Mouse (Mus musculus): Measurements from ENCODE around the gene Pdzd7. TPM values are rescaled to one million over a fixed set of nuclear protein-coding genes. Genes with fewer than 3 reads are reported as not detected.

Gene Pdzd7
- polyA plus RNA-seq, 1 experiment from 2014 or later, result 0.42 TPM

DNA sequence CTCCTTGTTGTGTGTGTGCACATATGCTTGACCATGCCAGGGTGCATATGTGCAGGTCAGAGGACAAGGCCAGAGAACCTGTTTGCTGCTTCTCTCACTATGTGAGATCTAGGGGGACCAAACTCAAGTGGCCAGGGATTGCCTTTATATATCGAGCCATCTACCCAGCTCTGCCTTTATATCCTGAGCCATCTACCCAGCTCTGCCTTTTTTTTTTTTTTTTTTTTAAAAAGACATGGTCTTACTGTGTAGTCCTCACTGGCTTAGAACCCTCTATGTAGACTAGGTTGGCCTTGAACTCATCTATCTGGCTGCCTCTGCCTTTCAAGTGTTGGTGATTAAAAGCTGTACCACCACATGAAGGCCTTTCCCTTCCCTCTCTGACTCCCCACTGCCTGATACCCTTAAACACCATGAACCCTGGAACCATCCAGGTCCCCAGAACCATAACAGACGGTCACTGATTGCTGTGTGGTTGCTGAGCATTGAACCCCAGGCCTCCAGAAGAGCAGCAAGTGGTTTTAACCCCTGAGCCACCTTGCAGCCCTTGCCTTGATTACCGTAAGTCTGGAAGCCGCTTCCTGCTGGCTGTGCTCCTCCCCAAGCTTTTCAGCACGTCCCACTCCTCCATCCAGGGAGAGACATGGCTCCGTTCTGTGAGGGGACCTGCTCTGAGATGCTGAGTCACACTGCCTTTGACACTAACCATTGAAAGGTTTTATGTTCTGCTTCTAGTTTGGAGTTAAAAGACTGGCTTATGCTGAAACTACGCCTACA is 41.6 kb downstream of the Pdzd7 start:
- 86% methylated on average over 7 of the region's 7 CpGs for WGBS
- H3K4me3 ChIP-seq (ENCODE audit: low read depth, low read length), result no peak overlapping the region
- no peak overlapping the region for H3K4me2 ChIP-seq (ENCODE audit: low read length)
- DNase-seq (ENCODE audit: low spot score) (no peak), ATAC-seq (replicated peaks; ENCODE audit: low FRiP score, low TSS enrichment, low read depth) (no peak)
- H3K9me3 ChIP-seq (ENCODE audit: control insufficient read depth, low read length), result no peaks in the 10 kb centered on the region
- no peaks in the 10 kb centered on the region for H3K27me3 ChIP-seq (replicated peaks; ENCODE audit: control insufficient read depth, insufficient read depth, low read length)
- H3K4me1 ChIP-seq (replicated peaks; ENCODE audit: control insufficient read depth, insufficient read depth, low read length), result peaks cover 18% of the 10 kb centered on the region
- H3K36me3 ChIP-seq (ENCODE audit: control insufficient read depth, insufficient read depth, low read length), result peaks cover 44% of the 10 kb centered on the region
- no peak overlapping the region for H3K27ac ChIP-seq (ENCODE audit: low read depth)
- no peak overlapping the region for H3K9ac ChIP-seq (ENCODE audit: low read length)

- Histone ChIP-seq H3K4me1 (replicated peaks; ENCODE audit: control insufficient read depth, insufficient read depth, low read length) (peaks cover 11% of the 10 kb centered on the region), H3K9me3 (ENCODE audit: control insufficient read depth, low read length) (no peaks in the 10 kb centered on the region), H3K27ac (ENCODE audit: low read depth) (no peak overlapping the region), H3K36me3 (ENCODE audit: control insufficient read depth, insufficient read depth, low read length) (peaks cover 59% of the 10 kb centered on the region), H3K27me3 (replicated peaks; ENCODE audit: control insufficient read depth, insufficient read depth, low read length) (no peaks in the 10 kb centered on the region), H3K9ac (ENCODE audit: low read length) (no peak overlapping the region), H3K4me2 (ENCODE audit: low read length) (no peak overlapping the region), H3K4me3 (ENCODE audit: low read depth, low read length) (no peak overlapping the region)
- no peak for DNase-seq (ENCODE audit: low spot score)
- no peak for ATAC-seq (replicated peaks; ENCODE audit: low FRiP score, low TSS enrichment, low read depth)
- WGBS, result 58% methylated on average over 3 of the region's 3 CpGs
Observed at GRCm38 (mm10) chr19:45002301-45002700, 43.2 kb downstream of the Pdzd7 start.

DNA sequence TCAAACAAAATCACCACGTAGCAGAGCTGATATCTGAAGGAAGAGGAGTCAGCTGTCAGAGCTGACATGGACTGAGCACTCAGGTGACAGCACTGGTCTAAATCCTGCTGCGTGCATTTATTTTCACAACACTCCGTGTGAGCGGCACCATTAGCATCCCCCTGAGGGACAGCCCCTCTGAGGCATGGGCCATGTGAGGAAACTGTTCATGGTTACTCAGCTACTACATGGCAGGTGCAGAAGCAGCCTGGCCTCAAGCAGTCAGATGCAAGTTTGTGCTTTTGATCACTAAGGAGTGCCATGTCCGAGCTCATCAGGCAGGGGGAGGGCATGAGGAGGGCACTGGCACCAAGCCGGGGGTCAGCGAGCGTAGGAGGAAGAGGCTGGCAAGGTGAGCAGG is 45.9 kb downstream of the Pdzd7 start:
- DNase-seq (ENCODE audit: low spot score), result no peak
- Histone ChIP-seq H3K27ac (ENCODE audit: low read depth) (no peak overlapping the region), H3K4me3 (ENCODE audit: low read depth, low read length) (no peak overlapping the region), H3K4me1 (replicated peaks; ENCODE audit: control insufficient read depth, insufficient read depth, low read length) (no peaks in the 10 kb centered on the region), H3K4me2 (ENCODE audit: low read length) (no peak overlapping the region), H3K9ac (ENCODE audit: low read length) (no peak overlapping the region), H3K27me3 (replicated peaks; ENCODE audit: control insufficient read depth, insufficient read depth, low read length) (no peaks in the 10 kb centered on the region), H3K36me3 (ENCODE audit: control insufficient read depth, insufficient read depth, low read length) (peaks cover 66% of the 10 kb centered on the region), H3K9me3 (ENCODE audit: control insufficient read depth, low read length) (no peaks in the 10 kb centered on the region)
- ATAC-seq (replicated peaks; ENCODE audit: low FRiP score, low TSS enrichment, low read depth), result no peak
- WGBS, result 88% methylated on average over 8 of the region's 8 CpGs

GRCm38 (mm10) chr19:44997786-44998185 is 47.7 kb downstream of the Pdzd7 start:
- no peak for ATAC-seq (replicated peaks; ENCODE audit: low FRiP score, low TSS enrichment, low read depth)
- Histone ChIP-seq H3K4me1 (replicated peaks; ENCODE audit: control insufficient read depth, insufficient read depth, low read length) (no peaks in the 10 kb centered on the region), H3K36me3 (ENCODE audit: control insufficient read depth, insufficient read depth, low read length) (peaks cover 57% of the 10 kb centered on the region), H3K4me3 (ENCODE audit: low read depth, low read length) (no peak overlapping the region), H3K27ac (ENCODE audit: low read depth) (no peak overlapping the region), H3K27me3 (replicated peaks; ENCODE audit: control insufficient read depth, insufficient read depth, low read length) (no peaks in the 10 kb centered on the region), H3K4me2 (ENCODE audit: low read length) (no peak overlapping the region), H3K9me3 (ENCODE audit: control insufficient read depth, low read length) (no peaks in the 10 kb centered on the region), H3K9ac (ENCODE audit: low read length) (no peak overlapping the region)
- DNase-seq (ENCODE audit: low spot score), result no peak
- WGBS, result 85% methylated on average over 11 of the region's 11 CpGs

- no peak overlapping the region for H3K9ac ChIP-seq (ENCODE audit: low read length)
- no peak for DNase-seq (ENCODE audit: low spot score)
Observed at GRCm38 (mm10) chr19:44992712-44993111, 52.8 kb downstream of the Pdzd7 start.

GRCm38 (mm10) chr19:44992246-44992645 is 53.3 kb downstream of the Pdzd7 start:
- no peak overlapping the region for H3K4me3 ChIP-seq (ENCODE audit: low read depth, low read length)
- ATAC-seq (replicated peaks; ENCODE audit: low FRiP score, low TSS enrichment, low read depth), result no peak
- no peaks in the 10 kb centered on the region for H3K9me3 ChIP-seq (ENCODE audit: control insufficient read depth, low read length)
- H3K9ac ChIP-seq (ENCODE audit: low read length), result no peak overlapping the region
- 42% methylated on average over 7 of the region's 7 CpGs for WGBS
- H3K27ac ChIP-seq (ENCODE audit: low read depth), result no peak overlapping the region
- no peak overlapping the region for H3K4me2 ChIP-seq (ENCODE audit: low read length)
- H3K4me1 ChIP-seq (replicated peaks; ENCODE audit: control insufficient read depth, insufficient read depth, low read length), result peaks cover 16% of the 10 kb centered on the region
- H3K27me3 ChIP-seq (replicated peaks; ENCODE audit: control insufficient read depth, insufficient read depth, low read length), result no peaks in the 10 kb centered on the region
- peaks cover 21% of the 10 kb centered on the region; the same call in 1 of the 2 replicates for H3K36me3 ChIP-seq (ENCODE audit: control insufficient read depth, insufficient read depth, low read length)
- no peak for DNase-seq (ENCODE audit: low spot score)

More at GRCm38 (mm10) chr19:44992712-44993111, 52.8 kb downstream of the Pdzd7 start:
- Histone ChIP-seq H3K9me3 (ENCODE audit: control insufficient read depth, low read length) (no peaks in the 10 kb centered on the region), H3K4me3 (ENCODE audit: low read depth, low read length) (no peak overlapping the region), H3K36me3 (ENCODE audit: control insufficient read depth, insufficient read depth, low read length) (peaks cover 25% of the 10 kb centered on the region), H3K27me3 (replicated peaks; ENCODE audit: control insufficient read depth, insufficient read depth, low read length) (no peaks in the 10 kb centered on the region), H3K27ac (ENCODE audit: low read depth) (no peak overlapping the region), H3K4me2 (ENCODE audit: low read length) (no peak overlapping the region), H3K4me1 (replicated peaks; ENCODE audit: control insufficient read depth, insufficient read depth, low read length) (peaks cover 16% of the 10 kb centered on the region)
- 45% methylated on average over 7 of the region's 7 CpGs for WGBS
- ATAC-seq (replicated peaks; ENCODE audit: low FRiP score, low TSS enrichment, low read depth), result no peak

- Histone ChIP-seq H3K4me3 (ENCODE audit: low read depth, low read length) (no peak overlapping the region), H3K9ac (ENCODE audit: low read length) (no peak overlapping the region), H3K36me3 (ENCODE audit: control insufficient read depth, insufficient read depth, low read length) (peaks cover 17% of the 10 kb centered on the region; the same call in 1 of the 2 replicates), H3K4me1 (replicated peaks; ENCODE audit: control insufficient read depth, insufficient read depth, low read length) (peaks cover 16% of the 10 kb centered on the region), H3K9me3 (ENCODE audit: control insufficient read depth, low read length) (no peaks in the 10 kb centered on the region), H3K27ac (ENCODE audit: low read depth) (no peak overlapping the region), H3K4me2 (ENCODE audit: low read length) (peak overlapping the region; percentile 98), H3K27me3 (replicated peaks; ENCODE audit: control insufficient read depth, insufficient read depth, low read length) (no peaks in the 10 kb centered on the region)
- DNase-seq (ENCODE audit: low spot score), result no peak
- ATAC-seq (replicated peaks; ENCODE audit: low FRiP score, low TSS enrichment, low read depth), result peak; percentile 29
- WGBS, result 74% methylated on average over 8 of the region's 8 CpGs
Observed at GRCm38 (mm10) chr19:44991031-44991430, 54.5 kb downstream of the Pdzd7 start.

DNA sequence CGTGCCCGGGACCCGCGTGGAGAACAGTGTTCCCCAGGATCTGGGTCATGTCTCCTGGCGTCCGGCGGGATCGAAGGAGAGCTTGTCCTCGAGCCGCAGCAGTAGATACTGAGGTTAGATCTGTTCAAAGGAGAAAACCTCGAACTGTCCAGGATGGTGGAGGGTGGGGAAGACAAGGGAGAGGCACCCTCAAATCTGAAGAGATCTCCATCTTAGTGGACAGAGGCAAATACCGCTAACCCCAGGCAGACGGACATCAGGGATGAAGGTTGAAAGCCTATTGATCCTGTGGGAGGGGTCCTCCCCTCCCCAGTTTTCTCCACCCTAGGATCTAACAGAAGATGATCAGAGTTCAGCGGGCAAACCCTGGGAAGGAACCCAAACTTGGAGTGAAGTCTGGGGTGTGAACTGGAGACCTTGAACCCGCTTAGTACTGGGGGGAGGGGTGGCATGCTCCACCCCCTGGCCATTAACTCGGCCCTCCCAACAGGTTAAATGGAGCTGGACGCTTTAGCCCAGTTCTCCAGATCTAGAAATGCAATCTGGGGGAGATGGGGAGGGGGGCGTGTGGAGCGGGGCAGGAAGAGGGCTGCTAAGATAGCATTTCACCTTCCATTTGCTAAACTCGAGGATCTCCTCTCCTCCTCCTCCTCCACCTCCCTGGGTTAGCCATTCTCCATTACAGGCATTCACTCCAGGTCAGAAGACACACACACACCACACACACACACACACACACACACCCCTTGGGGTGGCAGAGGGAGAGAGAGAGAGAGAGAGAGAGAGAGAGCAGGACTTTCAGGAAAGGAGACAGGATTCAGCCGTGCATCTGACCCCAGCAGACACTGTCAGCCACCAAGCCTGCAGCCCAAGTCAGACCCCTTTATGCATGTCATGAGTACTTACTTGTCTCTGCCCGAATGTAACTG is 55.7 kb downstream of the Pdzd7 start:
- no peaks in the 10 kb centered on the region for H3K27me3 ChIP-seq (replicated peaks; ENCODE audit: control insufficient read depth, insufficient read depth, low read length)
- peak overlapping the region; percentile 68 for H3K4me3 ChIP-seq (ENCODE audit: low read depth, low read length)
- peak overlapping the region; percentile 98 for H3K4me2 ChIP-seq (ENCODE audit: low read length)
- DNase-seq (ENCODE audit: low spot score) (peak; percentile 65), ATAC-seq (replicated peaks; ENCODE audit: low FRiP score, low TSS enrichment, low read depth) (no peak)
- 5% methylated on average over 22 of the region's 22 CpGs for WGBS
- H3K9ac ChIP-seq (ENCODE audit: low read length), result peak overlapping the region; percentile 74
- peaks cover 16% of the 10 kb centered on the region; the same call in 1 of the 2 replicates for H3K36me3 ChIP-seq (ENCODE audit: control insufficient read depth, insufficient read depth, low read length)
- H3K9me3 ChIP-seq (ENCODE audit: control insufficient read depth, low read length), result no peaks in the 10 kb centered on the region
- peaks cover 16% of the 10 kb centered on the region for H3K4me1 ChIP-seq (replicated peaks; ENCODE audit: control insufficient read depth, insufficient read depth, low read length)
- H3K27ac ChIP-seq (ENCODE audit: low read depth), result peak overlapping the region; percentile 67
